Mouse (Mus musculus) erythroid progenitor cell, adult 5-6 weeks (primary cell): ENCODE data around the gene Zmiz2. TPM values are rescaled to one million over a fixed set of nuclear protein-coding genes. Genes with fewer than 3 reads are reported as not detected.
"Not testable (repeated sequence)": the region's sequence is repeated elsewhere in the genome, so short reads cannot be mapped to it uniquely, and the experiment has no call there.

Experiments used
- ATAC-seq: replicated peaks from 2 replicates; pipeline ENCODE4 v1.8.0; 2016; ENCODE audit warnings: moderate number of reproducible peaks, mild to moderate bottlenecking, moderate TSS enrichment, inconsistent platforms; ENCODE audit not compliant: poor library complexity, low FRiP score, severe bottlenecking
- total RNA-seq, 2 experiments: library from RNA; stranded (forward) in 1 of 2; stranded (reverse) in 1 of 2; fragments of 150-400 nt in 1 of 2; fragments of 186-747, 209-891 nt in 1 of 2; gene quantifications; 2 replicates each; pipeline versions ENCODE4 v1.2.3 to v1.2.4; 2015 to 2017; ENCODE audit warnings: low replicate concordance in 2 of 2

Zmiz2 gene
- total RNA-seq (2015; ENCODE audit: low replicate concordance) = 16.6 and 17.6 TPM in 2 replicates
- total RNA-seq (2017; ENCODE audit: low replicate concordance) = 5.1 and 7.8 TPM in 2 replicates

- peak; percentile 93 for ATAC-seq
Measured at GRCm38 (mm10) chr11:6388726-6389413, at the start of gene Zmiz2. Gene Zmiz2, plus strand, starts transcription at chr11:6389074.

GRCm38 (mm10) chr11:6345956-6346355 lies 42.9 kb upstream of the Zmiz2 start:
- ATAC-seq = no peak

GRCm38 (mm10) chr11:6346966-6347365 lies 41.9 kb upstream of the Zmiz2 start:
- ATAC-seq = no peak

- ATAC-seq = no peak; the same call in 1 of the 2 replicates
Measured at GRCm38 (mm10) chr11:6348681-6349200, 40.1 kb upstream of the Zmiz2 start.

GRCm38 (mm10) chr11:6349586-6349985 lies 39.3 kb upstream of the Zmiz2 start:
- no peak for ATAC-seq

- no peak for ATAC-seq
Measured at GRCm38 (mm10) chr11:6355106-6355505, 33.8 kb upstream of the Zmiz2 start.

GRCm38 (mm10) chr11:6364581-6365275 lies 24.1 kb upstream of the Zmiz2 start:
- ATAC-seq = no peak

GRCm38 (mm10) chr11:6365885-6366284 lies 23.0 kb upstream of the Zmiz2 start:
- ATAC-seq = peak; percentile 96

GRCm38 (mm10) chr11:6366434-6366833 lies 22.4 kb upstream of the Zmiz2 start:
- ATAC-seq = no peak

GRCm38 (mm10) chr11:6367156-6367555 lies 21.7 kb upstream of the Zmiz2 start:
- no peak for ATAC-seq

GRCm38 (mm10) chr11:6367986-6368385 lies 20.9 kb upstream of the Zmiz2 start:
- not testable (repeated sequence) for ATAC-seq

GRCm38 (mm10) chr11:6371376-6372155 lies 17.3 kb upstream of the Zmiz2 start:
- no peak for ATAC-seq

GRCm38 (mm10) chr11:6372784-6373183 lies 16.1 kb upstream of the Zmiz2 start:
- no peak for ATAC-seq

GRCm38 (mm10) chr11:6380916-6381315 lies 8.0 kb upstream of the Zmiz2 start:
- no peak for ATAC-seq

- ATAC-seq = no peak
Measured at GRCm38 (mm10) chr11:6388126-6388725, 648 bp upstream of the Zmiz2 start.

- no peak for ATAC-seq
Measured at GRCm38 (mm10) chr11:6389483-6389921, 628 bp downstream of the Zmiz2 start.

GRCm38 (mm10) chr11:6390376-6391053 lies 1.6 kb downstream of the Zmiz2 start:
- no peak for ATAC-seq

GRCm38 (mm10) chr11:6391516-6392276 lies 2.8 kb downstream of the Zmiz2 start:
- ATAC-seq = no peak

GRCm38 (mm10) chr11:6392857-6393256 lies 4.0 kb downstream of the Zmiz2 start:
- ATAC-seq = no peak
